Mouse (Mus musculus) brown adipose tissue, adult 24 weeks (tissue): ENCODE measurements around the gene Spsb3. TPM values are rescaled to one million over a fixed set of nuclear protein-coding genes. Genes with fewer than 3 reads are reported as not detected.

Experiments
- H3K27ac ChIP-seq: fragments of 200-500 bp; replicated peaks from 2 replicates; pipeline ENCODE4 v1.5.1; 2012; ENCODE audit warnings: low read depth, mild to moderate bottlenecking, low read length
- H3K4me1 ChIP-seq: fragments of 200-500 bp; 2 replicates; pipeline ENCODE4 v1.6.1; 2012; ENCODE audit warnings: low read length, mixed read lengths; ENCODE audit not compliant: control insufficient read depth, insufficient read depth, insufficient read length
- H3K4me3 ChIP-seq: fragments of 200-500 bp; 2 replicates; pipeline ENCODE4 v1.5.1; 2012; ENCODE audit warnings: low read depth, mild to moderate bottlenecking, low read length, moderate library complexity; ENCODE audit not compliant: insufficient read depth
- polyA plus RNA-seq: library from polyadenylated mRNA; stranded (reverse); fragments of >200 nt; gene quantifications from 2 replicates; pipeline ENCODE4 v1.2.4, GENCODE M21; 2012; ENCODE audit not compliant: missing spikeins, insufficient read depth, insufficient read length

Spsb3 gene
- polyA plus RNA-seq, 1 experiment: 25.6 TPM

- H3K4me3 ChIP-seq: no peak overlapping the region
- no peaks in the 10 kb centered on the region for H3K4me1 ChIP-seq
- no peak overlapping the region for H3K27ac ChIP-seq
Measured at GRCm38 (mm10) chr17:24857831-24858470, 28.5 kb upstream of the Spsb3 start.

GRCm38 (mm10) chr17:24858967-24859366 lies 27.5 kb upstream of the Spsb3 start:
- H3K4me1 ChIP-seq: no peaks in the 10 kb centered on the region
- no peak overlapping the region for H3K27ac ChIP-seq
- H3K4me3 ChIP-seq: no peak overlapping the region

- Histone ChIP-seq H3K4me3 (no peak overlapping the region), H3K27ac (no peak overlapping the region), H3K4me1 (no peaks in the 10 kb centered on the region)
Measured at GRCm38 (mm10) chr17:24860076-24860475, 26.4 kb upstream of the Spsb3 start.

GRCm38 (mm10) chr17:24861785-24862184 lies 24.7 kb upstream of the Spsb3 start:
- H3K4me3 ChIP-seq: no peak overlapping the region
- H3K4me1 ChIP-seq: no peaks in the 10 kb centered on the region
- H3K27ac ChIP-seq: no peak overlapping the region

GRCm38 (mm10) chr17:24865776-24866175 lies 20.7 kb upstream of the Spsb3 start, which contains the start of gene Igfals:
Gene Igfals, plus strand, starts transcription at chr17:24865997.
- Histone ChIP-seq H3K4me1 (no peaks in the 10 kb centered on the region), H3K4me3 (no peak within 1 kb of the TSS), H3K27ac (no peak within 1 kb of the TSS)

GRCm38 (mm10) chr17:24867914-24868313 lies 18.5 kb upstream of the Spsb3 start:
- no peaks in the 10 kb centered on the region for H3K4me1 ChIP-seq
- H3K4me3 ChIP-seq: no peak overlapping the region
- no peak overlapping the region for H3K27ac ChIP-seq

- H3K4me1 ChIP-seq: no peaks in the 10 kb centered on the region; the same call in 1 of the 2 replicates
- H3K4me3 ChIP-seq: no peak overlapping the region
- H3K27ac ChIP-seq: no peak overlapping the region
Measured at GRCm38 (mm10) chr17:24873695-24874404, 12.6 kb upstream of the Spsb3 start.

- H3K4me1 ChIP-seq: no peaks in the 10 kb centered on the region; the same call in 1 of the 2 replicates
- H3K27ac ChIP-seq: no peak overlapping the region
- H3K4me3 ChIP-seq: no peak overlapping the region
Measured at GRCm38 (mm10) chr17:24874405-24874745, 12.1 kb upstream of the Spsb3 start.

GRCm38 (mm10) chr17:24874989-24875388 lies 11.5 kb upstream of the Spsb3 start:
- H3K27ac ChIP-seq: no peak overlapping the region
- H3K4me1 ChIP-seq: no peaks in the 10 kb centered on the region; the same call in 1 of the 2 replicates
- no peak overlapping the region for H3K4me3 ChIP-seq

- Histone ChIP-seq H3K4me3 (0 out of 2 replicates have a peak overlapping the region, but pooled peaks have one; percentile 1), H3K4me1 (peaks cover 3% of the 10 kb centered on the region; the same call in 1 of the 2 replicates), H3K27ac (no peak overlapping the region)
Measured at GRCm38 (mm10) chr17:24877336-24878116, 8.9 kb upstream of the Spsb3 start.

GRCm38 (mm10) chr17:24878117-24878397 lies 8.4 kb upstream of the Spsb3 start:
- no peak overlapping the region for H3K4me3 ChIP-seq
- no peak overlapping the region; the same call in 1 of the 2 replicates for H3K27ac ChIP-seq
- peaks cover 3% of the 10 kb centered on the region; the same call in 1 of the 2 replicates for H3K4me1 ChIP-seq

GRCm38 (mm10) chr17:24878531-24878930 lies 7.9 kb upstream of the Spsb3 start:
- peaks cover 3% of the 10 kb centered on the region; the same call in 1 of the 2 replicates for H3K4me1 ChIP-seq
- no peak overlapping the region for H3K4me3 ChIP-seq
- H3K27ac ChIP-seq: no peak overlapping the region

GRCm38 (mm10) chr17:24881738-24882440 lies 4.6 kb upstream of the Spsb3 start:
- peaks cover 7% of the 10 kb centered on the region for H3K4me1 ChIP-seq
- H3K27ac ChIP-seq: no peak overlapping the region
- no peak overlapping the region for H3K4me3 ChIP-seq

GRCm38 (mm10) chr17:24884391-24884790 lies 2.1 kb upstream of the Spsb3 start:
- Histone ChIP-seq H3K27ac (no peak overlapping the region), H3K4me3 (no peak overlapping the region), H3K4me1 (peaks cover 11% of the 10 kb centered on the region)
